Mouse (Mus musculus): Measurements from ENCODE around the gene 1700001P01Rik.
A peak's percentile ranks its signal among the peaks of the same experiment; 100 is the strongest.
"Not testable (repeated sequence)": the region's sequence is repeated elsewhere in the genome, so short reads cannot be mapped to it uniquely, and the experiment has no call there.

Gene 1700001P01Rik

GRCm38 (mm10) chr11:97790778-97791438 lies 15.2 kb upstream of the 1700001P01Rik start:
- not testable (repeated sequence) for DNase-seq

GRCm38 (mm10) chr11:97789727-97790126 lies 14.0 kb upstream of the 1700001P01Rik start:
- DNase-seq: no peak

GRCm38 (mm10) chr11:97787961-97788360 lies 12.2 kb upstream of the 1700001P01Rik start:
- no peak for DNase-seq

- no peak for DNase-seq
Measured at GRCm38 (mm10) chr11:97782564-97782895, 6.8 kb upstream of the 1700001P01Rik start.

- DNase-seq: peak; percentile 99
Measured at GRCm38 (mm10) chr11:97781832-97782563, 6.3 kb upstream of the 1700001P01Rik start, which contains the start of gene Rpl23. Rpl23 (minus strand) TSS chr11:97782437.

- DNase-seq: no peak
Measured at GRCm38 (mm10) chr11:97781478-97781831, 5.7 kb upstream of the 1700001P01Rik start.

GRCm38 (mm10) chr11:97779968-97780701 lies 4.4 kb upstream of the 1700001P01Rik start:
- no peak for DNase-seq

- DNase-seq: no peak
Measured at GRCm38 (mm10) chr11:97778918-97779317, 3.2 kb upstream of the 1700001P01Rik start.

- no peak for DNase-seq
Measured at GRCm38 (mm10) chr11:97777129-97777529, 1.4 kb upstream of the 1700001P01Rik start.

- no peak for DNase-seq
Measured at GRCm38 (mm10) chr11:97776497-97777128, 895 bp upstream of the 1700001P01Rik start.

GRCm38 (mm10) chr11:97775186-97775585 lies 532 bp downstream of the 1700001P01Rik start:
- DNase-seq: no peak

- no peak for DNase-seq
Measured at GRCm38 (mm10) chr11:97771410-97771809, 4.3 kb downstream of the 1700001P01Rik start.

GRCm38 (mm10) chr11:97769704-97770103 lies 6.0 kb downstream of the 1700001P01Rik start:
- no peak for DNase-seq

- peak; percentile 94 for DNase-seq
Measured at GRCm38 (mm10) chr11:97766154-97766881, 9.4 kb downstream of the 1700001P01Rik start, which contains the start of gene Cwc25. Cwc25 (minus strand) TSS chr11:97766556.

GRCm38 (mm10) chr11:97761638-97762037 lies 14.1 kb downstream of the 1700001P01Rik start:
- DNase-seq: no peak

- DNase-seq: no peak
Measured at GRCm38 (mm10) chr11:97758942-97759341, 16.8 kb downstream of the 1700001P01Rik start.

GRCm38 (mm10) chr11:97758125-97758524 lies 17.6 kb downstream of the 1700001P01Rik start:
- DNase-seq: no peak

- no peak for DNase-seq
Measured at GRCm38 (mm10) chr11:97753277-97753676, 22.4 kb downstream of the 1700001P01Rik start.

GRCm38 (mm10) chr11:97748496-97748895 lies 27.2 kb downstream of the 1700001P01Rik start:
- no peak for DNase-seq

- DNase-seq: no peak
Measured at GRCm38 (mm10) chr11:97747773-97748172, 27.9 kb downstream of the 1700001P01Rik start.

GRCm38 (mm10) chr11:97745331-97745721 lies 30.4 kb downstream of the 1700001P01Rik start:
- DNase-seq: no peak

- DNase-seq: peak; percentile 99
Measured at GRCm38 (mm10) chr11:97744718-97745330, 30.9 kb downstream of the 1700001P01Rik start.

Data from cerebellum, adult 9-10 months (tissue).